Mouse (Mus musculus) ovary, postnatal 14 days (tissue): ENCODE data around the gene Tas2r106.

Experiments used
- DNase-seq: peaks from one replicate; pipeline ENCODE4 v3.0.0; 2022; ENCODE audit warnings: low spot score

The Tas2r106 gene

DNA sequence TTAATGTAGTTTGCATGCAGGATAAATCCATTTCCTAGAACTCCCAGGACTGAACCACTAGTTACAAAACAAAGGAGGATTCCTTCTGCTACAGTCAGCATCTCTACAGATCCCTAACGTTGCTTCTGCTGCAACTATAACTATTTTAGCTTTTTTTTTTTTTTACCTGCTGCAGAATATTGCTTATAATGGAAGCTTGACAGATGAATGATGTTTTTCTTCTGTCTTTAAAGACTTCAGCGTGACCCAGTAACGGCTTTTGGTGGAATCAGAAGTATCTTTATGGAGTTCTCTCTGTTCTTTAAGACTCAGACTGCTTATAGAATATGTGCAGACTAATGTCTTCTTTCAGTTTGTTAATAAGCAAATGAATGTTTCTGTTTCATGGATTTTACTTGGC is at the start of gene Tas2r106:
TSS of gene Tas2r106 (minus strand) at position 101 of the 400 bp plus-strand sequence.
- DNase-seq: no peak

DNA sequence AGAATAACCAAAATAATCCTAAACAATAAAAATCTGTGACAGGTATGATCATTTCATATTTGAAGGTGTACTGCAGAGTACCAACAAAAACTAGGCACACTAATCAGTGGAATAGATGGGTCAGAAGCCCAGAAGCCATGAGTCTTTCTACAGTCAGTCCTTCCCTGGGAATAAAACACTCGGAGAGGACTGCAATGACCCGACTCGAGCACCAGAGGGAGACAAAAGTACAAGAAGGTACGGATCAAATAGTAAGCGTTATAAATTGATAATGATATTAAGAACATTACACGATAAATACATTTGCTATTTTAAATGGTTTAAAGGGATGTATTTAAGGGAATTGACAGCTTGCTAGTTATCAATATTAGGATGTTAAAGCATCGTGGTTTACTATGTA is 34.1 kb upstream of the Tas2r106 start:
- DNase-seq: no peak

- no peak for DNase-seq
Observed at GRCm38 (mm10) chr6:131689963-131690362, 11.3 kb upstream of the Tas2r106 start, which contains the start of gene Tas2r114. Gene Tas2r114 (minus strand): TSS chr6:131690063.

GRCm38 (mm10) chr6:131687395-131687794 is 8.7 kb upstream of the Tas2r106 start, which contains the start of gene Tas2r105:
Gene Tas2r105 (minus strand): TSS chr6:131687495.
- DNase-seq: no peak

DNA sequence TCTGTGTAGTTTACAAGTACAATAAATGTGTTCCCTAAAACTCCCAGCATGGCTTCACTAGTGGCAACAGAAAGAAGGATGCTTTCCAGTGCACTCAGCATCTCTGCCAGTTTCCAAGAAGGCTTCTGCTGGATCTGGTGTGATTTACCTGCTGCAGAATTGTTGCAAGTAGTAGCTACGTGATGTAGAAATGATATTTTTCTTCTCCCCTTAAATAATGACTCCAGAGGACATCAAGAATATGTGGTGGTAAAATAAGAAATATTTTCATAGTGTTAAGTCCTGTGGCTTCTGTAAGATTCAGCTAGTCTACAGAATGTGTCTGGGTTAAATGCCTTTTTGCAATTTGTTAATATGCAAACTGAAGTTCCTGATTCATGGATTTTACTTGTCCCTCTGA is 7.0 kb upstream of the Tas2r106 start, which contains the start of gene Tas2r104:
TSS of gene Tas2r104 (minus strand) at position 101 of the 400 bp plus-strand sequence.
- no peak for DNase-seq

DNA sequence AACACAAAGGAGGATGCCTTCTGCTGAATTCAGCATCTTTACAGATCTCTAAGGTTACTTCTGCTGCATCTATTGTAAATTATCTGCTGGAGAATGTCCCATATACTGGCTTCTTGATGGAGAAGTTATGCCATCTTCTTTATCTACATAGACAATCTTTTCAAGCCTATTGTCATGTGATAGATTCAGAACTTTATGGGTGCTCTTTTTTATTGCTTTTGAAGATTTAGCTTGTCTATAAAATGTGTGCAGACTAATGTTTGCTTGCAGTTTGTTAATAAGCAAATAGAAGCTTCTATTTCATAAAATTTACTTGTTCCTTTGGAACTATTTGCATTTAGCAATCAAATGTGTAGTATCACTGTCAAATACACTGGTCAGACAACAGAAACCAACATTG is 18.6 kb downstream of the Tas2r106 start, which contains the start of gene Tas2r107:
TSS of gene Tas2r107 (minus strand) at position 101 of the 400 bp plus-strand sequence.
- DNase-seq: no peak

- no peak for DNase-seq
Observed at GRCm38 (mm10) chr6:131630812-131631211, 47.9 kb downstream of the Tas2r106 start, which contains the start of gene Tas2r130. Gene Tas2r130 (minus strand): TSS chr6:131630912.
